Mouse (Mus musculus): ENCODE measurements around the gene Gm128. TPM values are rescaled to one million over a fixed set of nuclear protein-coding genes. Genes with fewer than 3 reads are reported as not detected.

Gene Gm128
- 0.11 and 0.19 TPM in 2 replicates for polyA plus RNA-seq (2015; fragmentation: Nextera tagmentation; extraction: Ambion mirVana)

DNA sequence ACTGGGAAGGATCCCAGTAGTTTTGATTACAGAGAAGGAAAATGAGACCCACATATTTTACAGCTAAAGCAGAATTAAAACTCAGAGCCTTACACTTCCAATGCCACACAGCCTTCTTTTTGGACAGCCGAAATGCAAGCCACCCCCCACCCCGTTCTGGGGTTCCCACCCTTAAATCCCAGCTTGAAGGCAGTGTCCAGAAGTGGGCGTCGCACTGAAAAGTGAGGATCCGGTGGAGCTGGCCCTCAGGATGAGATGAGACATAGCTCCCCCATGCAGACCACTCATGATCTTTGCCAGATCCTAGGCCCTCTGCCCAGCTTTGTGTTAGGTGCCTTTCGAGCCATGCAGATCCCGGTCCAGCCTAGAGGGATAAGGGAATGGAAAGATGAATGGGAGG lies at the start of gene Gm128:
Gene Gm128, minus strand, starts transcription at position 101 of the 400 bp plus-strand sequence.
- no peak within 1 kb of the TSS for H3K27ac ChIP-seq
- ATAC-seq (replicated peaks): no peak
- no peaks in the 10 kb centered on the region for H3K4me1 ChIP-seq
- H3K9me3 ChIP-seq: no peaks in the 10 kb centered on the region
- 72% methylated on average over 7 of the region's 7 CpGs for WGBS
- peaks cover 12% of the 10 kb centered on the region; the same call in 1 of the 2 replicates for H3K36me3 ChIP-seq (replicated peaks)
- H3K4me3 ChIP-seq: no peak within 1 kb of the TSS
- no peak within 1 kb of the TSS for H3K9ac ChIP-seq
- no peak within 1 kb of the TSS for H3K4me2 ChIP-seq
- no peaks in the 10 kb centered on the region for H3K27me3 ChIP-seq (replicated peaks)

GRCm38 (mm10) chr3:95291041-95291440 lies 49.6 kb upstream of the Gm128 start:
- Histone ChIP-seq H3K27ac (no peak overlapping the region), H3K36me3 (replicated peaks) (peaks cover 23% of the 10 kb centered on the region), H3K4me2 (no peak overlapping the region), H3K4me1 (no peaks in the 10 kb centered on the region), H3K27me3 (replicated peaks) (no peaks in the 10 kb centered on the region), H3K9ac (no peak overlapping the region), H3K9me3 (no peaks in the 10 kb centered on the region), H3K4me3 (no peak overlapping the region)
- ATAC-seq (replicated peaks): no peak
- 90% methylated on average over 4 of the region's 4 CpGs for WGBS

- Histone ChIP-seq H3K27me3 (replicated peaks) (no peaks in the 10 kb centered on the region), H3K27ac (no peak overlapping the region), H3K4me3 (no peak overlapping the region), H3K9me3 (no peaks in the 10 kb centered on the region), H3K4me2 (no peak overlapping the region), H3K4me1 (no peaks in the 10 kb centered on the region), H3K9ac (no peak overlapping the region), H3K36me3 (replicated peaks) (peaks cover 19% of the 10 kb centered on the region)
- ATAC-seq (replicated peaks): no peak
- 85% methylated on average over 6 of the region's 6 CpGs for WGBS
These were observed 48.8 kb upstream of the Gm128 start for GRCm38 (mm10) chr3:95290156-95290555.

GRCm38 (mm10) chr3:95289419-95289818 lies 48.0 kb upstream of the Gm128 start:
- no peak overlapping the region for H3K27ac ChIP-seq
- peaks cover 6% of the 10 kb centered on the region for H3K4me1 ChIP-seq
- ATAC-seq (replicated peaks): no peak
- H3K9me3 ChIP-seq: no peaks in the 10 kb centered on the region
- H3K4me2 ChIP-seq: no peak overlapping the region
- H3K27me3 ChIP-seq (replicated peaks): no peaks in the 10 kb centered on the region
- no peak overlapping the region for H3K4me3 ChIP-seq
- H3K36me3 ChIP-seq (replicated peaks): peaks cover 14% of the 10 kb centered on the region; the same call in 1 of the 2 replicates
- no peak overlapping the region for H3K9ac ChIP-seq
- 93% methylated on average over 4 of the region's 4 CpGs for WGBS

- 93% methylated on average over 3 of the region's 3 CpGs for WGBS
- Histone ChIP-seq H3K9me3 (no peaks in the 10 kb centered on the region), H3K27me3 (replicated peaks) (no peaks in the 10 kb centered on the region), H3K4me3 (no peak overlapping the region), H3K27ac (no peak overlapping the region), H3K9ac (no peak overlapping the region), H3K4me2 (no peak overlapping the region), H3K4me1 (peaks cover 19% of the 10 kb centered on the region), H3K36me3 (replicated peaks) (peaks cover 12% of the 10 kb centered on the region; the same call in 1 of the 2 replicates)
- no peak for ATAC-seq (replicated peaks)
These were observed 46.1 kb upstream of the Gm128 start for GRCm38 (mm10) chr3:95287541-95287940.

DNA sequence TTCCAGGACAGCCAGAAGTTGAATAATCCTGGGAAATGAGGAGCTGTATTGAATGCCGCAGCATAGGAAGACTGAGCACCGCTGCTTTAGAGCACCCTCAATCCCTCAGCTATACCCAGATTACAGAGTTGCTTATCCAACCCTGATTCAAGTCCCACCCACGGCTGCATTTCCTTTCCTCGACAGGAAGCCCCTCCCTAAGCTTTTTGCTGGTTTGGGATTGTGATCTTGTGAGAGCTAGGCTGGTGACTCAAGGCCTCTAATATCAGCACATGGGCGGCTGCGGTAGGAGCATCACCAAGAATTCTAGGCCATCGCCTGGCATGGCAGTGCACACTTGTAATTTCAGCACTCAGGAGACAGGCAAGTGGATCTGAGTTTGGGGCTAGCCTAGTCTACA lies 45.1 kb upstream of the Gm128 start:
- Histone ChIP-seq H3K27ac (no peak overlapping the region), H3K27me3 (replicated peaks) (no peaks in the 10 kb centered on the region), H3K9me3 (no peaks in the 10 kb centered on the region), H3K4me2 (no peak overlapping the region), H3K9ac (no peak overlapping the region), H3K36me3 (replicated peaks) (peaks cover 12% of the 10 kb centered on the region; the same call in 1 of the 2 replicates), H3K4me3 (no peak overlapping the region), H3K4me1 (peaks cover 24% of the 10 kb centered on the region)
- no peak for ATAC-seq (replicated peaks)
- 90% methylated on average over 7 of the region's 7 CpGs for WGBS

GRCm38 (mm10) chr3:95286011-95286410 lies 44.6 kb upstream of the Gm128 start:
- no peak for ATAC-seq (replicated peaks)
- H3K9ac ChIP-seq: no peak overlapping the region
- H3K9me3 ChIP-seq: no peaks in the 10 kb centered on the region
- no peak overlapping the region for H3K4me3 ChIP-seq
- no peaks in the 10 kb centered on the region for H3K27me3 ChIP-seq (replicated peaks)
- peaks cover 9% of the 10 kb centered on the region; the same call in 1 of the 2 replicates for H3K36me3 ChIP-seq (replicated peaks)
- H3K4me2 ChIP-seq: no peak overlapping the region
- no peak overlapping the region for H3K27ac ChIP-seq
- peaks cover 24% of the 10 kb centered on the region for H3K4me1 ChIP-seq
- WGBS: 67% methylated on average over 5 of the region's 5 CpGs

- no peaks in the 10 kb centered on the region for H3K27me3 ChIP-seq (replicated peaks)
- peaks cover 6% of the 10 kb centered on the region; the same call in 1 of the 2 replicates for H3K36me3 ChIP-seq (replicated peaks)
- no peaks in the 10 kb centered on the region for H3K9me3 ChIP-seq
- WGBS: 93% methylated on average over 5 of the region's 5 CpGs
- H3K4me2 ChIP-seq: no peak overlapping the region
- H3K4me1 ChIP-seq: peaks cover 28% of the 10 kb centered on the region
- no peak overlapping the region for H3K27ac ChIP-seq
- ATAC-seq (replicated peaks): no peak
- no peak overlapping the region for H3K9ac ChIP-seq
- H3K4me3 ChIP-seq: no peak overlapping the region
These were observed 44.0 kb upstream of the Gm128 start for GRCm38 (mm10) chr3:95285390-95285789.

DNA sequence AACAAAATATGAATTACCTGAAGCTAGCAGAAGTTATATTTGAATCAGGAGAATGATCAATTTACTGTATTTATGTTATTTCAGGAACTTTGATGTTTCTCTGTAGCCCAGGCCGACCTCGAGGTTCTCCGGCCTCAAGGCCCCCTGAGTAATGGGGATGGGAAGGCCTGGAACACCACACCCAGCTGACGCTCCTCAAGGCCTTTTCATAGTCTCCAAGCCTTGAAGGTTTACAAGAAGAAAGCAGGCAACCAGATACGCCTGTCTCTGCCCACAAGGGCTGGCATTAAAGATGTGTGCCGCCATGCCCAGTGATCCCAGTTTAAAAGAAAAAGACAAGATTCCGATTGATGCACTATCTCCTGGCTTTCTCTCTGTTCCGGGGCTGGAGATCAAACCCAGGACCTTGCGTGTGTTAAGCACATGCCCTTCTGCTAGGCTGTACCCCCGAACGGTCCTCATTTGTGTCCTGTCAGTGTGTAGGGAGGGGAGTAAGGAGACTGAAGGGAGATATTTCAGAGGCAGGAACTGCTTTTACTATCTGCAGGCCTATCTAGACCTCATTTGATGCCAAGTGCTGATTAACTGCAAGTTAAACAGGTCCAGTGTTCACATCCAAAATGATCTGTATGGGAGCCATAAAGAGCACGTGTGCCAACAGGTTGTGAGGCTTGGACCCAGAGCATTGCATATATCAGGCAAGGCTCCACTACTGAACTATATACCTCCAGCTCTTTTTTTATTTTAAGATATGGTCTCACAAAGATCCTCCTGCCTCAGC lies 43.3 kb upstream of the Gm128 start:
- no peak overlapping the region for H3K9ac ChIP-seq
- H3K4me2 ChIP-seq: peak overlapping the region; percentile 83
- H3K27ac ChIP-seq: no peak overlapping the region
- H3K27me3 ChIP-seq (replicated peaks): no peaks in the 10 kb centered on the region
- peak overlapping the region; percentile 71; the same call in 1 of the 2 replicates for H3K4me3 ChIP-seq
- no peaks in the 10 kb centered on the region for H3K9me3 ChIP-seq
- no peak for ATAC-seq (replicated peaks)
- H3K36me3 ChIP-seq (replicated peaks): peaks cover 6% of the 10 kb centered on the region; the same call in 1 of the 2 replicates
- WGBS: 89% methylated on average over 12 of the region's 12 CpGs
- peaks cover 28% of the 10 kb centered on the region for H3K4me1 ChIP-seq

DNA sequence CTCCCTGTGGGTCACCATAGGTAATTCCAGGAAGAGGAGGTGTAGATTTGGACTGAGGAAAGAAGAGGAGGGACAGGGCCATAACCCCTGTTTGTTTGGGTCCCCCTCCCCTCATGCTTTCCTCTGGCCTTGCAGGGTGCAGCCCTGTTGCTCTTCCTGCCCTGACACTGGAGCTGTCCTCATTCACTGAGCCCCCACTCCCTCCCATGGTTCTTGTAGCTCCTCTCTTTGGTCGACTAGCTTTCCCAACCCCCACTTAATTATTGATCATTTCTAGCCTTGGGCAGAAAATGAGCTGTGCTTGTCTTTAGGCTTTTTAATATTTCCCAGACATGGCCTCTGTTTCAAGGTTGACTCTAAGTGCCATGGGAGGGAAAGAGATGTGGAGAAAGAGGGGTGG lies 42.7 kb upstream of the Gm128 start:
- Histone ChIP-seq H3K36me3 (replicated peaks) (peaks cover 6% of the 10 kb centered on the region; the same call in 1 of the 2 replicates), H3K27ac (peak overlapping the region; percentile 93; the same call in 1 of the 2 replicates)
- 14% methylated on average over 1 of the region's 1 CpGs for WGBS

DNA sequence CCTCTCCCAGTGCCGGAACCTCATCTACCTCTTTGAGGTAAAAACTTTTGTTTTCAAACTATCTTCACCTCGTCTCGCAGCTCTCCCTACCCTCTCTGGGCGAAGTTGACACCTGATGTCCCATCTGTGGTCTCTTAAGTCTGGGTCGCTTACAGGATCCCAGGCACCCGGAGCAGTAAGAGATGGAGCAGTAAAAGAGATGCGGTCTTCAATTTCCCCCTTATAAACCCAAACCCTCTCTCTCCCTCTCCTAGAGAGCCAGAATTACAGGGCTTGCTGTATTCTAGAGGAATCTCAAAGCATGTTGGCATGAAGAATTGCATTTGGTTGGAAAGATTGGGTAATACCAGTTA lies 42.2 kb upstream of the Gm128 start:
- peak overlapping the region; percentile 71 for H3K4me3 ChIP-seq
- H3K9me3 ChIP-seq: no peaks in the 10 kb centered on the region
- no peak for ATAC-seq (replicated peaks)
- under 1% methylated on average over 7 of the region's 7 CpGs for WGBS
- peaks cover 31% of the 10 kb centered on the region for H3K4me1 ChIP-seq
- peak overlapping the region; percentile 69 for H3K9ac ChIP-seq
- peak overlapping the region; percentile 83 for H3K4me2 ChIP-seq
- peaks cover 6% of the 10 kb centered on the region; the same call in 1 of the 2 replicates for H3K36me3 ChIP-seq (replicated peaks)
- peak overlapping the region; percentile 93 for H3K27ac ChIP-seq
- no peaks in the 10 kb centered on the region for H3K27me3 ChIP-seq (replicated peaks)

More for the DNA sequence above, 42.7 kb upstream of the Gm128 start:
- peaks cover 31% of the 10 kb centered on the region for H3K4me1 ChIP-seq
- H3K9ac ChIP-seq: peak overlapping the region; percentile 69; the same call in 1 of the 2 replicates
- ATAC-seq (replicated peaks): no peak
- no peaks in the 10 kb centered on the region for H3K27me3 ChIP-seq (replicated peaks)
- H3K4me2 ChIP-seq: peak overlapping the region; percentile 83
- peak overlapping the region; percentile 71 for H3K4me3 ChIP-seq
- H3K9me3 ChIP-seq: no peaks in the 10 kb centered on the region

GRCm38 (mm10) chr3:95282865-95283588 lies 41.6 kb upstream of the Gm128 start:
- H3K36me3 ChIP-seq (replicated peaks): peaks cover 6% of the 10 kb centered on the region; the same call in 1 of the 2 replicates
- peak overlapping the region; percentile 71 for H3K4me3 ChIP-seq
- H3K4me2 ChIP-seq: peak overlapping the region; percentile 83
- WGBS: under 1% methylated on average over 49 of the region's 51 CpGs
- peak; percentile 58 for ATAC-seq (replicated peaks)
- H3K27me3 ChIP-seq (replicated peaks): no peaks in the 10 kb centered on the region
- peak overlapping the region; percentile 69 for H3K9ac ChIP-seq
- H3K9me3 ChIP-seq: no peaks in the 10 kb centered on the region
- peak overlapping the region; percentile 93 for H3K27ac ChIP-seq
- H3K4me1 ChIP-seq: peaks cover 31% of the 10 kb centered on the region
